Mouse (Mus musculus): ENCODE data around the gene Ednra.

DNA sequence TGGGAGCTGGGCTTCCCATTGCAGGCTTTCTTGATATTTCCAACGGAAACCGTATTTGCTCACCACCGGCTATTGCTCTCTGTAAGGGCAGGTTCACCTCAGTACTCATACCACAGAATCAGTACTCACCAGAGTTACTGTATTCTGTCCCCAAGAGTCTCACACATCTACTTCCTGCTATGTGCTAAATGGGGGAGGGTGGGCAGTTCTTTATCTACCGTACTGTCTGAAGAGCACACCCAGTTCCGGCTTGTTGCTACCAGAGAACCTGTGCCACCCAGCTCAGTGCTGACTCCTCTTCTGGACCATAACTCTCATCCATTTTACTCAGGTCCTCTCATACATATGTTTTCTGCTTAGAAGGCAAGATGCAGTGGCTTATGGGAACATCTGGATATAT is 10.6 kb downstream of the Ednra start:
- TF ChIP-seq CTCF (IDR thresholded peaks at IDR 0.05; ENCODE audit: borderline replicate concordance, extremely low read depth, insufficient read depth, insufficient read length) = no peak
- no peak for TF ChIP-seq POLR2A (IDR thresholded peaks at IDR 0.05; ENCODE audit: borderline replicate concordance, extremely low read depth, insufficient read depth, insufficient read length, poor library complexity, severe bottlenecking)
